Mouse (Mus musculus) gastrocnemius, postnatal 25 days (tissue): Measurements from ENCODE around the gene Aplp2. TPM values are rescaled to one million over a fixed set of nuclear protein-coding genes. Genes with fewer than 3 reads are reported as not detected.

Source experiments
- DNase-seq: peaks from one replicate; pipeline ENCODE4 v3.0.0; 2022
- total RNA-seq, 2 experiments: library from RNA; stranded (reverse); gene quantifications; 1 replicate in 1 of 2; 2 replicates in 1 of 2; pipeline ENCODE4 v1.2.3; 2021

Gene Aplp2
- total RNA-seq, 2 experiments from 2014 or later, result 105 to 124 TPM

DNA sequence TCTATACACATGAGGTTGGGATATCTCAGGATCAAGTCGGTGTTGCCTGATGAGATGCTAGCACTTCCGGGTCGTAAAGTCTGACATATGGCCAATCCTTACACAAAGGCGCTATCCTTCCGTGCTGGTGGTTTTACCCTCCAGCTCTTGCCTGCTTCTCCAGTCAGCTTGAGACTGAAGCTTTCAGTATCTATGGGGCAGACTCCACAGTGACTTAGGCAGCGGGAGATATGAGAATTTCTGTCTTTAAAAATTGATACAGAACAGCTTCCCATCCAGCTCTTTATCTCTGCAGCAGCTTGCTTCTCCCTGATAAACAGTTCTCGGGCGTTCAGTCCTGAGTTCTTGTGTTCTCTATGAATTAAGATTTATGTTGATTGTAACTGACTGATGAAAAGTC lies 14.9 kb upstream of the Aplp2 start:
- DNase-seq, result no peak

DNA sequence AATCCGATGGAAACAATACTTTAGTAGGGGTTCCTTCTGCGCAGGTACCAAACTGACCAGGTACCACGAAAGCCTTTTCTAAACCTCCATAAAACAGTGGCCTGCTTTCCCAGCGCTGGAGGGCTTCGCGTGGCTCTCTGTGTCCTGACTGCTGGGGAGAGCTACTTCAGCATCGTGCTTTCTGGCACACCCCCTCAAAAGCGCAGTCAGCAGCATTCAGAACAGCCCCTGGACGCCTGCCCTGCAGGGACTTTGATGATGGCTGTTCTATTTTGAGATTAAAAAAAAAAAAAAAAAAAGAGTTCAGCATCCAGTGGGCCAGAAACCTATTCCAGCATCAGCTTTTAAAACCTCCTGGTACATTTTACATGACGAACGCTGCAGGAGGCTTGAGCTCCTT lies 14.2 kb upstream of the Aplp2 start:
- peak; percentile 67 for DNase-seq

DNA sequence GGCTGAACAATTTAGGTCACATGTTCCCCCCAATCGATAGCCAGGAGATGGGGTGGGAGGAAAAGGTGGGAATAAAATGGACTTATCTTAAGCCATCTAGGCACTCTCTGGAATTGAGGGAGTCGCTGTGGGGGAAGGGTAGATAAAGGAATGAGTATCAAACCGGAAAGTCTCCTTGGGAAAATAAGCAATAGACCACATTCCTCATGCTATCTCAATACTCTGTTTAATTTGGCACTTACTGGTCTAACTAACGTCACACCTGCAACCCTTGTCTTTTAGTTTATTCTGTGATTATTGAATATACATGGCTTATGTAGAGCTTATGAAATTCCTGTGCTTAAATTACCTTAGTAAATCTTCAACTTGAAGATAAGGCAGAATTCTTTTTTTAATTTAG lies 11.9 kb upstream of the Aplp2 start:
- no peak for DNase-seq

DNA sequence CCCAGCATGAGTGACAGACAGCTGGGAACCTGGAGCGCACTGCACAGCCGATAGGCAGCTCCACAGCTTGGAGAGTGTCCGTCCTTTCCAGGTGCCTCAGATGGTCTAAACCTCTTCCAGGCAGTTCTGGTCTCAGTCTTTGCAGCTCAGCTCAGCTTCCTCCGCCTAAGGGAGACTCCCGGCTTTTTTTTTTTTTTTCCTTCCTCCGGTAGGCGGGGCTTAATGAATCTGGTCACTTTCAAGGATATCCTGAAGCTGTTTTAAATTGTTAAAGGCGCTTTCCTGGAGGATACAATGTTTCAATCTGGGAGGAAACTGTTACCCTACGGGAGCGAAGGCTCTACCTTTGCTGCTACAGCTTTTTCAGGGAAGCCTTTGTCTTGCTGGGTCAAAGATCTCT lies 9.6 kb upstream of the Aplp2 start:
- DNase-seq, result no peak

DNA sequence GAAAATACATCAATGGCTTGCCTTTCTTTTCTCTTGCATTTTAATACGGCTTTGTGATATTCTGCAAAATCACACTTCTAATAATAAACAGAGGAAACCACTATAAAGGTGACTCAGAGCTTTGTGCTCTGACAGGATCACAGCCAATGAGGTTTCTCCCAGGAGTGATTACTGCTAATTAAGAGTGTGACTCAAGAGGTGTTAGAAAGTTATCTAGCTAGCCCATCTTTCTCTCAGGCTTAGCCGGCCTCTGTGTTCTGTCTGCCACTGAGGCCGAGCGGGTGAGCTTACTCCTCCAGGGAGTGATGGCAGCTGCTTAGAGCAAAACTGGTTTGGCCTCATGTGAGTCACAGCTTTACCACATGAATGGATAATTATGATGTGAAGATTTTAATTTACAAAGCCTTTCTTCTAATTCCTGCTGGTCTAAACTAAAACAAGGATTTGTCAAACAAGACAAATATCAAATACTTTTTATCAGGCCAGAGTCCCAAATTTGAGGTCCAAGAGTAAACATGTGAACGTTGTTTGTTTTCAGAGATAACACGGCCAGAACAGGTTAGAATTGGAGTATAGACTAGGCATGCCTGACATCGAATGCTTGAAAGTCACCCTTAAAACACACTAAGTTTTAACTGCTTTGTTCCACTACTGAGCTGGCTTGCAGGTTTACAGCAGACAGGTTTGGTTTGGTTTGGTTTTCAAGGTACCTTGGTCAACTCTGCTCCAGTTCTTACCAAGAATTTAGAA lies 6.2 kb upstream of the Aplp2 start:
- DNase-seq, result no peak

DNA sequence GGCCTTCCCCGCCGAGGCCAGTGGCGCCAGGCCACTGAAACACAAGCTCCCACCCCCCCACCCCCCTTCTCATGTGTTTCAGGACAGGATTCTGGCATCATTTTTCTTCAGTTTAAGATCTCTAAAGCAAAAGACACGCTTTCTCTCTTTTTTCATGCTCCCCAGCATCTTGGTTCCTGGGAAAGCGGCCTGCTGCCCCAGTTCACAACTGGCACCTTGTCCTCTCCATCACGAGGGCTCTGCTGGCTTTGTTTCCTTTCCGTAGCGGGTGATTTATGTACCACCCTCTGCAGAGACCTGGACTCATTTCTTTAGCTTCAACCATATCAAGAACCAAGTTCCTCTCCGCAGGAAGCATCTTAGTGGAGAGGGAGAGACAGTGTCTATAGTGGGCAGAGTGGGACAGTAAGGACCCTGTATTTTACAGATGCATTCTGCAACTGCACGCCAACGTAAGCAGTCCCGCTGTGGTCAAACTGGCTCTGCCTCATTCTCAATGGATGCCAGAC lies 939 bp upstream of the Aplp2 start:
- DNase-seq, result no peak

DNA sequence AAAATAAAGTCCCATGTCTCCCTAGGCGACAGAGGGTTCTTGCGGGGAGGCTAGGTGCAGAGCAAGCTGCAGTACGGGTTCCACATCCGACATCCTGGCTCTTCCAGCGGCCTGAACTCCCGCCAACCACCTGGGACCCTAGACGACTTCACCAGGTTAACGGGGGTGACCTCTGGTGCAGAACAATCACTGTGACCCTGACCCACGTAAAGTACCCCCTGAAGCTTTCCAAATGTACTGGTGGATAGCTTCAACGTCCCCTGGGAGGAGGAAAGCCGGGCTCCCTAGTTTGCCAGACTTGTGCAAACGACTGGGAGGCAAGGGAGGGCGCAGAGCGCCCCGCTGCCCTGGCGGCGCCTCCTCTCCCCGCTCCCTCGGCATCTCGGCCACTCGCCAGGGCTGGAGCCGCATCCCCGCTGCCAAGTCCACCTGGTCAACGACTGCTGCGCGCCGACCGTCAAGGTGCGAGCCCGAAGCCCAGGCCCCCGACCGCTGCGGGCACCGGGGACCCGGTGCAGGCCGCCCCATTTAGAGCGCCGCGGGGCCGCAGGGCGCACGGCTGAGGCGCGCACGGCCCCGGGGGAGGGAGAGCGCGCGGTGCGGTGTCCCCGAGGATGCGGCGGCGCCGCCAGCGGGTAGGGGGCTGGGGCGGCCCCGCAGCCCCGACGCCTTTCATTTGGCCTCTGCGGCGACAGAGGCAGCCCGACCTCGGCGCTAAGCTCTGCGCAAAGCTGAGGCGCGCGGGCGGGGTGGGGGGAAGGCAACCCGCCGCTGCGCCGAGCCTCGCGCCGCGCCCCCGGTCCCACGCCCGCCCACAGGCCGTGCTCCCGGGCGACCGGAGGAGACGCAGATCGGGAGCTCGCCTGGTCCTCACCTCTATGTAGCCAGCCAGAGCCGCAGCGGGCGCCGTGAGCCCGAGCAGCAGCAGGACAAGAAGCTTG lies 596 bp downstream of the Aplp2 start:
- DNase-seq, result peak; percentile 25

DNA sequence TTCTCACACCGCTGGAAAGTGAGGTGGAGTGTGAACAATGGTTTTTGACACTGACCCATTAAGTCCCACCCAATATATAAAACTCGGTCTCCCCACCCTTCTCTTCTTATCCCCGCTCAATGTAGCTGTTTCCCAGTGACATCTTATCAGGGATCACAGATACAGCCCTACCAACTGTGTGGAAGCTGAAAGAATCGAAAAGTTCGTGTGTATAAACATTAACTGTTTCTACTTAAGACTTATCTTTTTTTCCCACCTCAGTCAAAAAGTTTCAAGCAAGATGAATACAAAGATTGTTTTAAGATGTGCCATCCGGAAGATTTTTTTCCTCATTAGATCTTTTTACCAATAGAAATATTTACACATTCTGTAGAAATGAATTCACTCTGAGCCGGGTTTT lies 1.5 kb downstream of the Aplp2 start:
- DNase-seq, result no peak

DNA sequence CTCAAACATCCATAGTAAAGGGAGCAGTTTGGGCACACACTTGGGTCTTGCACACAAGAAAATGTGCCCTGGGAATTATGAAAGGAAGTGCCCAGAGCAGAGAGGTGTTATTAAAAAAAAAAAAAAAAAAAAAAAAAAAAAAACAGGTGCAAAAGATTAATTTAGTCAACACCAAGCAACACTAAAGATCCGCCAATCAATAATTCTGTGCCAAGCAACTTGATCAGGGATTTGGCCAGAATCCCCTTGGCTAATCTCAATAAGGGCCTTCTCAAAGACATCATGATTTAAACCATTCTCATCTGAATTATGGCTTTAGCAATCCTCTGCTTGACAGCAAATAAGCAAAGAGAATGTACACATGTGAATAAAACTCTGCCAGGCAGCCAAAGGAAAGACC lies 2.1 kb downstream of the Aplp2 start:
- no peak for DNase-seq

DNA sequence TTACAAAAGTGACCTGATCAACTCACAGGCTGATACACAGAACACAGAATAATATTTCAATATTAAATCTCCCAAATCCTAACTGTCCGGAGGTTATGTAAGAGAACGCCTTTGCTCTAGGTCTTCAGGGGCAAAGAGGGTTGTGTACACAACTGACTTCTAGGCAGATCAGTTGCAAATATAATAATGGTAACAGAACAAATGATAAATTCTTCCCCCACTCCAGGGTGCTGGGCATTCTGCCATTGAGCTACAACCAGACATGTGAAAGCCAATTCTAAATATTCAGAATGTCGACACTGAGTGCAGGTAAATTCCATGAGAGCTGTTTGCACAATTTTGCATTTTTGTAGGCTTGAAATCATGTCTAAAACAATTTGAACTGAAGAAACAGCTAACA lies 3.9 kb downstream of the Aplp2 start:
- no peak for DNase-seq

DNA sequence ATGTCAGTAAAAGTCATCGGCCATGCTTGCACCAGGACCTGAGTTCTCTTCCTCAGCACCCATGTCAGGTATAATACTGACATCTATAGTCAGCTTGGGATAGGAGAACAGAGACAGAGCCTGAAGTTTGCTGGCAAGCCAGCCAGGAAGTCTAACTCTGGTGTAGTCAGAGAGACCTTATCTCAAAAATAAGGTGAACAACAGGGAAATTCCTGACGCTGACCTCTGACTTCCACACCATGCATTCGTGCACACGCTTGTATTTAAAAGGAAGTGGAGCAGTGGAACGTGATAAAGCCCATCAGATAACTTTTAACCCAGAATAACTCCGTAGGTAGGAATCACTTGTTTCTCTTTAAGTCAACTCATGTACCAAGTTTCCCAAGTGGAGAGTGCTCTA lies 6.9 kb downstream of the Aplp2 start:
- DNase-seq, result no peak

DNA sequence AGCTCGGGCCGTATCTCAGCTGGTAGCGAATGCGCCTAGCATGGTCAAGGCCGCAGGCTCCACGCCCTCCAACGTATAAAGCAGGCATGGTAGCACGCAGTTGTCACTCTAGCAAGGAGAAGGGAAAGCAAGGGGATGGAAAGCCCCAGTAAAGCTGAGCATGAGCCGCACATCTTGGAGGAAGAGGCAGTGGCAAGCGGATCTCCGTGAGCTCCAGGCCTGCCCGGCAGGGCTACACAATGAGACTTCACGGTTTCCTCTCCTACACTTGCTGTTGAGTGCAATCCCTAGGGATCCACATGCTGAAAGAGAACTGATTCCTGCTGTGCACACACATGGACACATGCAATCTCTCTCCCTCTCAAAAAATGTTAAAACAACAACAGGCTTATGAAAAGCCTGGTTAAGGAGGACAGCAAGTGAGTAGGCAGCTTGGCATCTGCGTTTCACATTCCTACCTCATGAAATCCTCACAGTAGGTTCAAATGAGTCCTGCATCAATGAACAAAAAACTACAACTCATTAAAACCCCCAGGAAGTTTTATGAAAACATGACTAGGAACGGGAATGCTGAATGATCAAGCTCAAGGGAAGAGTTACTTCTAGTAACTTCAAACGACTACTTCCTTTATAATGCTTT lies 7.9 kb downstream of the Aplp2 start:
- no peak for DNase-seq

DNA sequence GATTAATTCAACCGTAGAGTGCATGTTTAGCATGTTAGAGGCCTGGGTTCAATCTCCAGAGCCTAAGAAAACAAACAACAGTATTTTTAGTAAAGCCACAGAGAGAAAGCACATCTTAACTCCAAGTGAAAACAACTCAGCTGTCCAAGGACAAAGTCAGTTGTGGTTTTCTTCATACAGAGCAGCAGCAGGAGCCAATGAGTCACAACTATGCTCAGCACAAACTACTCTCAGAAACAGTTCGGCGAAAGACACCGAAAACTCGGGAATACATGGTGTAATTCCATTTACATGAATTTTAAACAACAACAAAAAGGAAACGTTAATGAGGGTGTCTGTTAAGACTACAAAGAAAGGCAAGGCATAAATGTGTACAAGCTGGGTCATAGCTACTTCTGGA lies 8.5 kb downstream of the Aplp2 start:
- DNase-seq, result no peak

DNA sequence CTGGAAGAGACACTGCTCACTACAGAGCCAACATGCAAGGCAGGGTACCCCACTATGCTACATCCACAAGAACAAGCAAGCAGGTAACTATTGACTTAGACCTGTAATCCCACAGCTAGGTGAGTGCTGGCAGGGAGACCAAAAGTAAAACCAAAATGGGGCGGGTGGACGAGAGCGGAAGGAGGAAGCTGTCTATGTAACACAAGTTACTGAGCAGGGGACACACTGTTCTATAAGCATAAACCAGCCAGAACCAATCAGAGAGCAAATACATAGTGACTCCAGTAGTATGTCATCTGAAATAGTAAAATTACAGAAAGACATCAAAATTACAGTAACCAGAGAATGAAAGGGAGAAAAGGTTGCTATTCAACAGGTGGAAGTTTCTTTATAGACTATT lies 13.0 kb downstream of the Aplp2 start:
- no peak for DNase-seq

DNA sequence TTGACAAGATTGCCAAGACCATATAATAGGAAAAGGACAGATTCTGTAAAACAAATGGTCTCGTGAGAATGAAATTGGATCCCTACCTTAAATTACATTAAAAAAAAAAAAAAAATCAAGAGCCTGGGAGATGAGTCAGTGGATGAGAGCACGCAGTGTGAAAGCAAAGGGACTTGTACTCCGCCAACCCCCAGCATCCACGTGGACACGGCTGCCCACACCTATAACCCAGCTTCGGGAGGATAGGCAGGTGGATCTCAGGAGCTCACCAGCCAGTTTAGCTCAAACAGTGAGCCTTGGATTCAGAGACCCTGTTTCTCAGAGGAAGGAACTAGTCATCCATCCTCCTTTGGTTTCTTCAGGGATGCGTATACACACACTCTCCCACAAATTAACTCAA lies 13.8 kb downstream of the Aplp2 start:
- no peak for DNase-seq

DNA sequence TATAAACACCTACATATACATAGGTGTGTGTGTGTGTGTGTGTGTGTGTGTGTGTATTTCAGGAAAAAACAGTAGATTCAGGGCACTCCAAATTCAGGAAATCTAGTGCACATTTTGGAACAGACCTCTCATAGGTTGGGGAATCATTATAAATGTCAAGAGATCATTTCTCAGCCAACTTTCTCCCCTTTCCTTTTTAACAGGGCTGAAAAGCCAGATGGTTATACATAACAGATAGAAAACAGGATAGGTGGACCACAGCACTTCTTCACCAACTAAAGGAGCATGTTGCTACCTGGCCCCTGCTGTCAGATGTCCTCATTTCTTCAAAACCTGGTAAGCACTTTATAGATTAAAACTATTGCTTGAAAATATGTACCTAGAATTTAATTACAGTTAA lies 14.9 kb downstream of the Aplp2 start:
- no peak for DNase-seq

DNA sequence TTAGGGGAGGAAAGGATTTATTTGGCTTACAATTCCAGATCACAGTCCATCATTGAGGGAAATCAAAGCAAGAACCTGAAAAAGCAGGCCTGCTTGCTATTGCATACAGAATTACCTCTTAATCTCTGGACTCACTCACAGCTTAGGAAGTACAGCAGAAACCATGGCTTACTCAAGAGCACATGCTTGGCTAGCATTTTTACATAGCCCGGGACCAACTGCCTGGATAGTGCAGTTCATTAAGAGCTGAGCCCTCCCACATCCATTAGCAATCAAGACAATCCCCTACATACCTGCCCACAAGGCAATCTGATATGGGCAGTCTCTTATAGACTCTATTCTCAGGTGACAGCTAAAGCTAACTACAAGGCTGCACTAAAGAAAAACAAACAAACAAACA lies 16.0 kb downstream of the Aplp2 start:
- no peak for DNase-seq

DNA sequence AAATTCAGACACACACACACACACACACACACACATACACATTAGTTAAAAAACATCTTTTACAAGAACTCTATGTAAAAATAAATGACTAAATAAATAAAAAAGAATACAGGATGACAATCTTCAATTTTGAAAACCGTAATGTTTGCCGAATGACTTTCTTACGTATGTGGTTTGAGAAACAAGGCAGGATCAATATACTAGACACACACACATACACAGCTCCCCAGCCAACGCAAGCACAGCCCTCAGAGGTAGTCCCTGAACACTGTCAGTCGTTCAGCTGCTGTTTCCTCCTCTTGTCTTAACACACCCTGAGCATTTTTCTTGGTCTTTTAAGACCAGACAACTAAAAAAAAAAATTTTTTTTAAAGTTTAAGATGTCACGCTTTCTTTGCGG lies 19.2 kb downstream of the Aplp2 start:
- DNase-seq, result no peak

DNA sequence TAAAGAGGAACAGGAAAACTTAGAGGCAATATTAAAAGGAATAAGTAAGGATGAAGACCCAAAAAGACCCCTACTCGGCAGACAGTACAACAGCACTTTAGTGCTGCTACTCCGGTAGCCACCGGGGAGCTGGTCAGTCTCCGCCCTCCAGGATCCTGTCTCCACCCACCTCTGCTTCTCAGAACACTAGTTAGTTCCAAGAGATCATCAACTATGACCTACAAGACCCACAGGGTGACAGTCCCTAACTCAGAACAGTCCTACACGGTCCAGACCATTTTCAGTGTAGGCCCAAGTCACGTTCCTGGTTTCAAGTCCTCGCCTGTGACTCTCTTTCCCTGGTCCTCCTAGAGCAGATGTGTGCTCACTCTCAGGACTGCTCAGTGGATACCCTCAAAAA lies 20.1 kb downstream of the Aplp2 start:
- DNase-seq, result no peak

DNA sequence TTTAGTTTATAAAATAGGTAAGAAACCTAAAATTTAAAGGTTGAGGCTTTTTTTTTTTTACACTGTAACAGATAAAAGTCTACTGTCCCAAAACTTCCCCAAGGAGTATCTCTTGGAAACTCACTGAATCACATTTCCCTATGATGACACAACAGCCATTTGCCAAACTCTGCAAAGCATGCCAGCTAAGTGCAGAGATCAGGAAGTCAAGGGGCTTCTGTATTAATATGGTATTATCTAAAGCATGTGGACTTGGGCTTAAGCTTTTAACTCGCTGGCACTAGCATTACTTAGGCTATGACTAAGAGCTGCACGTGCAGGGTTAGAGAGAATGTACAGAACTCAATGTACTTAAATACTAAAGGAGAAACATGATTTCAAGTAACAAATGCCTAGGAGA lies 22.4 kb downstream of the Aplp2 start:
- no peak for DNase-seq

DNA sequence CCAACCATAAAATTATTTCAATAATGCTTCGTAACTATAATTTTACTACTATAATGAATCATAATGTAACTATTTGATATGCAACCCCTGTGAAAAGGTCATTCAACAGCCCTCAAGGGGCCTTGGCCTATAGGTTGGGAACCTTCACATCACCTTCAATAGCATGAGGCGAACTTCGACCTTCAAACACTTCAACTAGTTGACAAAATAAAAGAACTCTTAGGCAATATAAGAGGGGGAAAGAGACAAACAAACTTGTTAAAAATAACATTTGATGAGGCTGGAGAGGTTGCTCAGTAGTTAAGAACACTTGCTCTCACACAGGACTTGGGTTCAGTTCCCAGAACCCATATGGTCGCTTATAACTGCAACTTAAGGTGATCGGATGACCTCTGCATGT lies 27.2 kb downstream of the Aplp2 start:
- DNase-seq, result no peak

DNA sequence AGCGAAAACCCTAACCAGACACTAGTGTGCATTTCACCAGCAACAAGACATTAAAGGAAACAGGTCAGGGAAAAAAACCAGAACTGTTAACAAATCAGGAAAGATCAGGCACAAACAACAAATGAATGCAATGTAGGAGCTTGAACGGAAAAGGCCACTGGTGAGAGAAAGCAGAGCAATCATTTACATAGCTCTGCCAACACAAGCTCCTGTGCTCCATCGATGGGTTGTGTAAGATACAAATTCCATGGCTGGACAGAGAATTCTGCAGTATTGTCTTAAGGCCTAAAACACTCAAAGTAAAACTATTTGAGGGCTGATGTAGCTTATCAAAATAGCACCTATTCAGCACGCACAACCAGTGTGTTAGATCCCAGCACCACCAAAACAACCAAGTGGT lies 28.6 kb downstream of the Aplp2 start:
- DNase-seq, result no peak
